Mouse (Mus musculus) stomach, embryonic 14.5 days (tissue): ENCODE measurements around the gene Cdyl2. TPM values are rescaled to one million over a fixed set of nuclear protein-coding genes. Genes with fewer than 3 reads are reported as not detected.

Experiments
- ATAC-seq: fragments of 200-750 bp; cut with Nextera tagmentation; 2 replicates; pipeline ENCODE4 v1.8.0; 2017; ENCODE audit warnings: low read depth, moderate TSS enrichment; ENCODE audit not compliant: insufficient number of reproducible peaks, insufficient read depth, low FRiP score
- H3K27ac ChIP-seq: fragments of 300-500 bp; sonication (generic); 2 replicates; pipeline ENCODE4 v1.5.1; 2014; ENCODE audit warnings: mild to moderate bottlenecking, low read length, moderate library complexity, mixed read lengths
- H3K27me3 ChIP-seq: fragments of 300-500 bp; sonication (generic); 2 replicates; pipeline ENCODE4 v1.6.1; 2014; ENCODE audit warnings: low read length, control low read depth, mixed read lengths; ENCODE audit not compliant: control insufficient read depth, insufficient read depth
- H3K36me3 ChIP-seq: fragments of 300-500 bp; sonication (generic); 2 replicates; pipeline ENCODE4 v1.6.1; 2014; ENCODE audit warnings: mild to moderate bottlenecking, control low read depth, low read length, moderate library complexity, mixed read lengths; ENCODE audit not compliant: control insufficient read depth, insufficient read depth
- H3K4me1 ChIP-seq: fragments of 300-500 bp; sonication (generic); 2 replicates; pipeline ENCODE4 v1.6.1; 2014; ENCODE audit warnings: low read length, control low read depth, mixed read lengths; ENCODE audit not compliant: control insufficient read depth, insufficient read depth
- H3K4me2 ChIP-seq: fragments of 300-500 bp; sonication (generic); replicated peaks from 2 replicates; pipeline ENCODE4 v1.6.1; 2014; ENCODE audit warnings: low read depth, low read length, control low read depth
- H3K4me3 ChIP-seq: fragments of 300-500 bp; sonication (generic); 2 replicates; pipeline ENCODE4 v1.5.1; 2014; ENCODE audit warnings: low read depth, low read length, control low read depth
- H3K9ac ChIP-seq: fragments of 300-500 bp; sonication (generic); replicated peaks from 2 replicates; pipeline ENCODE4 v1.6.1; 2014; ENCODE audit warnings: low read depth, mild to moderate bottlenecking, control low read depth, low read length, moderate library complexity, mixed read lengths
- H3K9me3 ChIP-seq: fragments of 300-500 bp; sonication (generic); 2 replicates; pipeline ENCODE4 v1.6.1; 2016; ENCODE audit warnings: low read depth, low read length, control low read depth; ENCODE audit not compliant: control insufficient read depth
- WGBS: fragments of 180-500 bp; shearing (Covaris S2); extraction: QIAGEN DNeasy Blood & Tissue Kit; methylation state at CpG from one replicate; pipeline ENCODE4 v1.1.7; 2014; 5-methylcytosine and 5-hydroxymethylcytosine counted together
- polyA plus RNA-seq: library from polyadenylated mRNA; unstranded; fragments of >200 nt; fragmentation: Nextera tagmentation; extraction: Ambion mirVana; gene quantifications from 2 replicates; pipeline ENCODE4 v1.2.1, GENCODE M21; 2014

The Cdyl2 gene
- polyA plus RNA-seq: 7.5 and 8.1 TPM in 2 replicates

DNA sequence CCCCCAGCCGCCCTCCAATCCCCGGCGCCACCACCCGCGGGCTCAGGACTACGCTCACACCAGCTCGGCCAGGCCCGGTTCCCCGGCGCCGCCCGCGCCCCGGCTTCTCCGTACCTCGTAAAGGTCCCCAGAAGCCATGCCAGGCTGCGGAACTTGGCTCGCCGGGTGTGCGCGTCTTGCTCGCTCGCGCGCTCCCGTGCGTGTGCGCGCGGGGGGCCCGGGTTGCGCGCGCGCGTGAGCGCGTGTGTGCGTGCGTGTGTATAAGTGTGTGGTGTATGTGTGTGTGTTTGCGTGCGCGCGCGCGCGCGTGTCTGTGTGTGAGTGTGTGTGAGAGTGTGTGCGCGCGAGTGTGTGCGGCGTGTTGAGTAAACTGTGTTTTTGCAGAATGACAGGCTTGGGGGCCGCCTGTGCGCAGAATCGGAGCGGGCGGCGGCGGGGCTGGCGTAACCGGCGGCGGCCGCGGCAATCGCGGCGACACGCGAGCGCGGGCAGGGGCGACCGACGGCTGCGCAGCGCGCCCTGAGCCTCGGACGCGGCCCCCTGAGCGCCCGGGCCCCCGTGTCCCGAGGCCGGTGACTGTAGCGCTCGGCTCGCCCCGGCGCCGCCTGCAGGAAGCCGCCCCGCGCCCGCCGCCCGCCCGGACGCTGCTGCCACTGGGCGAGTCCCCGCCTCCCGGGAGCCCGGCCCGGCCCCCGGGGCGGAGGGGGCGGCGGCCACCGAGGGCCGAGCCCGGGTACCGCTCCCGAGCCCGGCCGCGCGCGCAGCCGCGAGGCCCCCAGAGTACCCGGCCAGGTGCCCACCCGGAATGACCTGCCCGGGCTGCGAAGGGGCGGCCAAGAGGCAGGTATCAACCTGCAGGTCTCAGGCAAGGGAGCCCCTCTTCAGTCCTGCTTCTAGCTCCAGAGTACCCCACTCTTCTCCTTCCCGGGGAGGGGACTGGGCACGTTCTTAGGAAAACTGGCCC lies at the start of gene Cdyl2:
TSS of gene Cdyl2 (minus strand) at position 308 of the 964 bp plus-strand sequence.
- peak within 1 kb of the TSS; percentile 74; the same call in 1 of the 2 replicates for H3K27ac ChIP-seq
- under 1% methylated on average over 122 of the region's 129 CpGs for WGBS
- H3K4me2 ChIP-seq: peak within 1 kb of the TSS; percentile 75
- H3K36me3 ChIP-seq: no peaks in the 10 kb centered on the region
- peak; percentile 85 for ATAC-seq
- no peaks in the 10 kb centered on the region for H3K27me3 ChIP-seq
- no peaks in the 10 kb centered on the region for H3K4me1 ChIP-seq
- peak within 1 kb of the TSS; percentile 85 for H3K4me3 ChIP-seq
- H3K9ac ChIP-seq: peak within 1 kb of the TSS; percentile 58
- H3K9me3 ChIP-seq: no peaks in the 10 kb centered on the region

DNA sequence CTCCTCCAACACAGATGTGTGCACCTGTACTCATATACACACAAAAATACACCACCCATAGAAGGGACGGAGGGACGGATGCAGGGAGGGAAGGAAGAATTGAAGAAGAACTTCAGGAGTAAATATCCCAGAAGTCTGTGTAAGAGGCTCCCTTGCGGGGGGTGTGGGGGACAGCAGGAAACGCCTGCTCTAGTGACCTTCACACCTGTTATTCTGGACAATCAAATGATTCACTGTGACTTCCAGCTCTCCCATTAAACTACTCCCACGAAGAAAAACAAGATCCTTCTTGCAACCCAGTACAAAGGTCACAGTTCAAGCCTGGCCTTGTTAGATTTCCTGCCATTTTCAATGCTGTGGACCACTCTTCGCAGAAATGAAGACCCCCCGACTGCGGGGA lies 47.8 kb upstream of the Cdyl2 start:
- Histone ChIP-seq H3K4me3 (no peak overlapping the region), H3K4me1 (no peaks in the 10 kb centered on the region), H3K27ac (no peak overlapping the region), H3K9me3 (no peaks in the 10 kb centered on the region), H3K9ac (no peak overlapping the region), H3K27me3 (no peaks in the 10 kb centered on the region), H3K4me2 (no peak overlapping the region), H3K36me3 (no peaks in the 10 kb centered on the region)
- no peak for ATAC-seq
- 62% methylated on average over 8 of the region's 8 CpGs for WGBS

DNA sequence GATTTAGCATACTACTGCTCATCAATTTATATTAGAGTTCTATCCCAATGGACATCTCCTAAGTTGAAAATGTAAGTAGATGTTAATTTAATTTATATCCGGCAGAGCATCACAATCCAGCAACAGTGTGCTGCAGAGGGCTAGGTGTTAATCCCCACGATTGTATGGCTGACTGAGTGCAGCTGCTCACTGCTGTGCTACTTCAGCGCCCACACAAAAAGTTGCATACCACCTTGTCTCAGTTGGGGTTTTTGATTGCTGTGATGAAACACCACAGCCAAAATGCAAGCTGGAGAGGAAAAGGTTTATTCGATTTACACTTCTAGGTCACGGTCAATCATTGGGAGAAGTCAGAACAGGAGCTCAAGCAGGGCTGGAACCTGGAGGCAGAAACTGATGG lies 41.4 kb upstream of the Cdyl2 start:
- Histone ChIP-seq H3K4me3 (no peak overlapping the region), H3K27me3 (no peaks in the 10 kb centered on the region), H3K4me1 (no peaks in the 10 kb centered on the region), H3K4me2 (no peak overlapping the region), H3K27ac (no peak overlapping the region), H3K36me3 (no peaks in the 10 kb centered on the region), H3K9ac (no peak overlapping the region), H3K9me3 (no peaks in the 10 kb centered on the region)
- 84% methylated on average over 5 of the region's 5 CpGs for WGBS
- no peak for ATAC-seq

DNA sequence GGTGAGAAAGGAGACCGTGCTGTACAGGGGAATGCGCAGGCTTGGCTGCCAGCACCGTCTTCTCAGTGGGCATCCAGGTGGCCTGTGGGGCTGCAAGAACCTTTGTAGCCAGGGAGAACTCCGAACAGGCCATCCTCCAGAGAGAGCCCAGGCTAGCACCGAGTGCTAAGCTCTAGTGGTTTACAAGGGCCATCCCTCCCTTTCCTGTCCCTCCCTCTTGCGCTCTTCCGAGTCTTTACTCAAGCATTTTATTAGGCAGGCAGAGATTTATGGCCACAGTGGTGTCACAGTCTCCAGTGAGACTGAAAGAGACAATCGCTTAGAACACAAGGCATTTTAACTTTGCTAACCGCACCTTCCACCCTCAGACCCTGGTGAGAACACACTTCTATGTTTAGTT lies 39.9 kb upstream of the Cdyl2 start:
- 79% methylated on average over 9 of the region's 9 CpGs for WGBS
- H3K4me2 ChIP-seq: no peak overlapping the region
- H3K36me3 ChIP-seq: no peaks in the 10 kb centered on the region
- no peaks in the 10 kb centered on the region for H3K9me3 ChIP-seq
- no peak overlapping the region for H3K27ac ChIP-seq
- no peaks in the 10 kb centered on the region for H3K27me3 ChIP-seq
- no peaks in the 10 kb centered on the region for H3K4me1 ChIP-seq
- no peak for ATAC-seq
- no peak overlapping the region for H3K4me3 ChIP-seq
- H3K9ac ChIP-seq: no peak overlapping the region

DNA sequence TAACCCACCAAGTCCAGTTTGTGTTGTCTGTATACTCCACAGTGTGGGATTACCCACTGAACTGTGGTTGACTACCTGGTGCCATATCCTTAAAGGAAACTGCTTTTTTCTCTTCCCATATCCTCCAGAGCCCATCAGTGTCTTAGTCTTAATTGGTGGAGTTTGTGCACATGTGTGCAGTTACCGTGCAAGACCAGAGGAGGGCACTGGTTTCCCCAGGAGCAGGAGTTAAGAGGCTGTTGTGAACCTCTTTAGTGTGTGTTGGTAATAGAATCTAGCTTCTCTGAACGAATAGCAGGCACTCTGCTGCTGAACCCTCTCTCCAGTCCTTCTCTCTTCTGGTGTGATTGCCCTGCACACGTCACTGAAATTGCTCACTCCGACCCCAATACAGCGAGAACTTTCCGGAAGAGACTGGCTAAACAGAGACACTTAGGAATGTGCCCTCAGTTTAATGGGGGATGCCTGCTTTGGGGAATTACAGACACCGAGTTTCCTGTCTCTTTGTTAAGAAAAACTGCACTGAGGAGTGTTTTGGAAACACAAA lies 39.1 kb upstream of the Cdyl2 start:
- no peak for ATAC-seq
- no peaks in the 10 kb centered on the region for H3K4me1 ChIP-seq
- no peaks in the 10 kb centered on the region for H3K27me3 ChIP-seq
- H3K4me2 ChIP-seq: no peak overlapping the region
- no peak overlapping the region for H3K4me3 ChIP-seq
- WGBS: 61% methylated on average over 7 of the region's 7 CpGs
- H3K36me3 ChIP-seq: no peaks in the 10 kb centered on the region
- H3K27ac ChIP-seq: no peak overlapping the region
- no peaks in the 10 kb centered on the region for H3K9me3 ChIP-seq
- H3K9ac ChIP-seq: no peak overlapping the region

DNA sequence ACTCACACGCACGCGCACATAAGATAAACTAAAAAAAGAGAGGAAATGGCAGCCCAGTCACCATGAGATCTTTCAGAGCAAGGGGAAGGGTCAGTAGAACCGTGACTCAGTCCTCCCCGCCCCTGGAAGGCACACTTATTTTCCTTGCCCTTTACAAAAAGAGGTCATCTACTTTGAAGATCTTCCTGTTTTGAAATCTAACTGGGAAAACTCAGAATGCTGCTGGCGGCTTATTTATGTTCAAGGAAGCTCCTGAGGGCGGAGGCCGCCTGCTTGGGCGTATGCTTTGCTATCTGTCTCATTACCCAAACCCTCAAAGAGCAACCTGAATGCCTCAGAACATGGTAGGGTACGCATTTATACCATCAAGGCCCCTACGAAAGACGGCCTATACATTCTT lies 38.0 kb upstream of the Cdyl2 start:
- H3K27me3 ChIP-seq: no peaks in the 10 kb centered on the region
- no peak overlapping the region for H3K9ac ChIP-seq
- H3K27ac ChIP-seq: no peak overlapping the region

DNA sequence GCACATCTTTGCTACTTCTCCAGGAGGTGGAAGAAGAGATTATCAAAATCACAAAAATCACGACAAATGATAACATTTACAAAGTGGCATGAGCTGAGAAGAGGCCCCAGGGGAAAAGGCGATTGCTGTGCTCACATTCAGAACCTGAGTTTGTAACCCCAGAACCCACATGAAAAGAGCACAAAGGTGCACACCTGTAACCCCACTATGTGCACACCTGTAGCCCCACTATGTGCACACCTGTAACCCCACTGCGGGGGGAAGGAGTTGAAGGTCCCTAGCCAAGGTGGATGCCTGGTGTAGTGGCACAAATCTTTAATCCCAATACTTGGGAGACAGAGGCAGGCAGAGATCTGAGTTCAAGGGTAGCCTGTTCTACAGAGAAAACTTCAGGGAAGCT lies 23.4 kb upstream of the Cdyl2 start:
- H3K9me3 ChIP-seq: no peaks in the 10 kb centered on the region
- no peak for ATAC-seq
- no peaks in the 10 kb centered on the region for H3K27me3 ChIP-seq
- no peak overlapping the region for H3K4me2 ChIP-seq
- H3K4me3 ChIP-seq: no peak overlapping the region
- H3K9ac ChIP-seq: no peak overlapping the region
- no peaks in the 10 kb centered on the region for H3K4me1 ChIP-seq
- no peak overlapping the region for H3K27ac ChIP-seq
- 76% methylated on average over 3 of the region's 3 CpGs for WGBS
- H3K36me3 ChIP-seq: no peaks in the 10 kb centered on the region

More for the DNA sequence above, 38.0 kb upstream of the Cdyl2 start:
- Histone ChIP-seq H3K36me3 (no peaks in the 10 kb centered on the region), H3K4me1 (no peaks in the 10 kb centered on the region), H3K9me3 (no peaks in the 10 kb centered on the region), H3K4me3 (no peak overlapping the region), H3K4me2 (no peak overlapping the region)
- no peak for ATAC-seq
- 70% methylated on average over 12 of the region's 12 CpGs for WGBS

DNA sequence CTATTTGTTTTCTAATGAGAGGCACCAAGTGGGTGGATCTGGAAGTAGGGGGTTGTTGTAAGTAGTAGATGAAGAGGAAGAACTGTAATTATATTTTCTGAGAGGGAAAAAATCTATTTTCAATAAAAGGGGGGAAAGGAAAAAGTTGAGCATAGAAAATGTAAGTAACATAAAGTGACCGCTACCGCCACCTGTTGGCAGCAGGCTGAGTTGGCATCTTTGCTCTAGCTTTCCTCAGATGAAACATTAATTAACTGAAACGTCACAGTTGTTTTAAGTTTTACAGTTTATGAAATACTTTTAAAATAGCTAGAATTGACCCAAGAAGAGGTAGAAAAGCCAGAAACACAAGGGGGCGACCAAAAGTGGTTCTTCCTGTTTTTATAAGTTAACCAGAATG lies 22.8 kb upstream of the Cdyl2 start:
- Histone ChIP-seq H3K4me2 (no peak overlapping the region), H3K36me3 (no peaks in the 10 kb centered on the region), H3K9ac (no peak overlapping the region), H3K4me1 (no peaks in the 10 kb centered on the region), H3K4me3 (no peak overlapping the region), H3K9me3 (no peaks in the 10 kb centered on the region), H3K27ac (no peak overlapping the region), H3K27me3 (no peaks in the 10 kb centered on the region)
- ATAC-seq: no peak
- 11% methylated on average over 4 of the region's 4 CpGs for WGBS
